Mouse (Mus musculus) B cell, adult 67 days (primary cell): ENCODE data around the gene Angel1. TPM values are rescaled to one million over a fixed set of nuclear protein-coding genes. Genes with fewer than 3 reads are reported as not detected.

Source experiments
- total RNA-seq, 2 experiments: library from RNA; stranded (reverse); gene quantifications; 4 replicates each; pipeline ENCODE4 v1.2.4; 2023

Angel1 gene
- 1 to 10 TPM; 7.7 to 9.1 TPM for total RNA-seq

DNA sequence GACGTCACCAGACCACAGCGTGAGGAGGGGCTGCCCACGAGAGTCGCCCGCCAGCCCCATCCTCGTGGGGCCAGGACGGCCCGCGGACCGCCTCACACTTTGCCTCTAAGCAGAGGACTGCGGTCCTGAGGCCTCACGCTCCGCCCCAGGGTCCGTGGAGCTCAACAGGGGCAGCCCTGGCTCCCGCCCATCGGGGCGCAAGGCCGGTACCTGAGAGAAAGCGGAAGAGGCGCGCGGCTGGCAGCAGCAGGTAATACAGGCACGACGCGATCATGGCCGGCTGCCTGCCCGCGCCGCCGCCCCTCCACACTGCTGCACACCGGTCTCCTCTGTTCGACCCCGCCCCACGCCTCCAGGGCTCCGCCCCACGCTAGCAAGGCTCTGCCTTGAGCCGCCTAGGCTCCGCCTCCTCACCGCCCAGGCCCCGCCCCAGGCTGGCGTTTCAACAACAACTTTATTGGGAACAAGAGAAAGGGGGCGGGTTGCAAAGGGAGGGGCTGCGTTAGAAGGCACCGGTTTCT, at the start of gene Angel1:
TSS of gene Angel1 (minus strand) at position 341 of the 521 bp plus-strand sequence.

DNA sequence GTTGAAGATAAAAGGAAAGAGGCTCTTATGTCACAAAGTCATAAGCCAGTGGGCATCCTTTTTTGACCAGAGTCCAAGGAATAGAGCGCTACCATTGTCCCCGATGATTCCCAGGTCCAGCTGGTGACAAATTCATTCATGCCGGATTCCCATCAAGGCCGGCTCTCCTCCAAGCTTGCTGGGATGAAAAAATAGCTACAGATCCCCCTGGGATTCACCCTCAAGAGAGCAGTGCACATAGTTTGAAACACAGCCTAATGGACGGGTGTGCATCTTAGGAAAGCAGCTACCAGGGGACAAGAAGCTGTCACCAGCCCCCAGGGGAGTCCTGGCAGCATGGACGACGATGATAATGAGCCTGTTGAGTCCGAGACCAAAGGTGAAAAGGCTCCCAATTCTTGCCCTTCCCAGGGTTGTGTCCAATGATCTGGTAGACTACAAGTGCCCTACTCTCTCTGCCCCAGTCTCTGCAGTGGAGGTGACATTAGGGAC, 8.1 kb upstream of the Angel1 start, which contains the start of gene Lrrc74a:
TSS of gene Lrrc74a (plus strand) at position 51 of the 492 bp plus-strand sequence.

DNA sequence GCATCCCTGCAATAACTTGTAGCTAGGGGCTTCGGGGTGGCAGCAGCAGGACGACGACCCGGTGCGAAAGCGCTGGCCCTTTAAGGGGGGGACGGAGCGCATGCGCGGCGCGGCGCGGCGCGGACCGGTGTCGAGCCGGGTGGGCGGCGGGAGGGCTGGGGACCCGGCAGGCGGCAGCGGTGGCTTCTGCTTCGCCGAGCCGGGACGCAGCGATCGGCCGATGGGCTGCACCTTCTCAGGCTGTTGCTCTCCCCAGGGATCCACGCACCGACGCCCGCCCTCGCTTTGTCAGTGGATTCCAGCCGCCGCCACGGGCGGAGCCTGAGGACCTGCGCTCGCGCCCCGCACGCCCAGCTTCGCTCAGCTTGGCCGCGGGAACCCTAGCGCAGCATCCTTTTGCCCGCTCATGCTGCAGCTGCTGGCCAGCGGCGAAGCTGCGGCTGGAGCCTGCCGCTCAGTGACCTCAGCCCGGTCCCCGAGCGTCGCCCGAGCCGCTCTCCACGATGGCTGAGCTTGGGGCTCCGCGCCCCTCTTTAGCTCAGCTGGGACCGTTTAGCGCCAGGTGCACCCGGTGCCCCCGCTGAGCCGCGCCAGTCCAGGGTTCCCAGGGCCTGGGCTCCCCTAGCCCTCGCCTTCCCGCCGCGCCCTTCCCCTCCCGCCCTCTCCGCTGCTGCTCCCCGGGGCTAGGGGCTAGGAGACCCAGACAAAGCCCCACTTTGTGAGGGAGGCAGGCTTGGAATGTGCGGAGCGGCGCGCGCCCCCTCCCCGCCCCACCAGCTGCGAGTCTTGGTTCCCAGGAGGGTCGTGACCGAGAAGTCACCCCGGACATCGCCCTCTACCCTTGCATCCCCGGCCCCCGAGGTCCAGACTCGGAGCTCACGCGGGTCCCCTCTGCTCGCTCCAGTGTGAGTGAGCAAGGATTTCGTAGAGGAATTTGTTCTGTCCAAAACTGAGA, 47.4 kb downstream of the Angel1 start, which contains the start of gene Vash1:
TSS of gene Vash1 (plus strand) at position 110 of the 955 bp plus-strand sequence.

Other genes starting within 250 kb of the Angel1 start
- gene Vash1, start 47.8 kb downstream of the Angel1 start, total RNA-seq: not detected
- not detected for gene Lrrc74a, start 7.9 kb upstream of the Angel1 start, total RNA-seq
- 10 to 100 TPM; 51.8 to 55.5 TPM for gene Irf2bpl, start 158.3 kb upstream of the Angel1 start, total RNA-seq
- 10 to 100 TPM; 47.8 to 48.4 TPM for gene Cipc, start 220.6 kb upstream of the Angel1 start, total RNA-seq